Mouse (Mus musculus): ENCODE measurements around the gene Psmb2.

- TF ChIP-seq CTCF (IDR thresholded peaks at IDR 0.05; ENCODE audit: low read depth) (no peak), EP300 (IDR thresholded peaks at IDR 0.05; ENCODE audit: low read depth) (no peak)
Observed at GRCm38 (mm10) chr4:126736001-126736414, 58.6 kb downstream of the Psmb2 start, which contains the start of gene Tfap2e.
